Mouse (Mus musculus): ENCODE results near the gene Trappc1.
"Not testable (repeated sequence)": the region's sequence is repeated elsewhere in the genome, so short reads cannot be mapped to it uniquely, and the experiment has no call there.

Gene Trappc1

GRCm38 (mm10) chr11:69323667-69324111 lies at the start of gene Trappc1, which contains the start of gene Cntrob:
Trappc1 (plus strand) TSS chr11:69323980.
Cntrob (minus strand) TSS chr11:69323775.
- DNase-seq (ENCODE audit: low spot score), result peak; percentile 100

GRCm38 (mm10) chr11:69275650-69276049 lies 48.1 kb upstream of the Trappc1 start:
- peak; percentile 38 for DNase-seq (ENCODE audit: low spot score)

- DNase-seq (ENCODE audit: low spot score), result no peak
Observed at GRCm38 (mm10) chr11:69276081-69276480, 47.7 kb upstream of the Trappc1 start.

DNA sequence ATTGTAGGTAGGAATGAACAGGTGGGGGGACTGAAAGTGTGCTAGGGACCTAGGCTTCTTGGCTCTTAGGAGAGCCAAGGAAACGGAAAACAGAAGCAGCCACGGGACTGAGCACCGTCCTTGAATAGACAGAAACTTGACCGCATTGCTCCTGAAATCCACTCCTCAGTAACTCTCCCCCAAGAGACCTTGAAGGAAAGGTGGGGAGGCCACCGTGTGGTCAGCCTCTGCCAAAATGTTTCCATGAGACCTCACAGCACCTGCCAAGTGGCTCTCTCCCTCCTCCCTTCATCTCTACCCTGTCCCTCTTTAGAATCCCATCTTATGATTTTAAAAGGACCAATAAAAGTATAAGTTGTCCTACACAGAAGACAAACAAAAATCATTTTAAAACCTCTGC lies 46.5 kb upstream of the Trappc1 start:
- no peak for DNase-seq (ENCODE audit: low spot score)

DNA sequence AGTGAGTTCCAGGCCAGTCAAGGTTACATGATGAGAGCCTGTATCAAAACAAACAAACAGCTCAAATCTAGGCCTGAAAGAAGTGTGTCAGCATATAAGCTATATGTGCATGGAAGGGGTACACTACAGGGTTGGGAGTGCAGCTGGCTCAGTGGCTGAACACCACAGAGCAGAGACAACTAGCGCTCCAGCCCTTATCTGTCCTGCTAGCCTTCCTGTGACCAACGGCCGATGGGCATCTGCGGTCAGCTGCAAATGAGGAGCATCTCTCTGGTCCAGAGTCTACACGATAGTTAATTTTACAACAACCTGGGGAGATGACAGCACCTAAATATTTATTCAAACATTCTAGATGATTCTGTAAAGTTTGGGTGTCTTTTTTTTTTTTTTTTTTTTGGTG lies 32.7 kb upstream of the Trappc1 start:
- no peak for DNase-seq (ENCODE audit: low spot score)

GRCm38 (mm10) chr11:69295286-69295685 lies 28.5 kb upstream of the Trappc1 start:
- no peak for DNase-seq (ENCODE audit: low spot score)

DNA sequence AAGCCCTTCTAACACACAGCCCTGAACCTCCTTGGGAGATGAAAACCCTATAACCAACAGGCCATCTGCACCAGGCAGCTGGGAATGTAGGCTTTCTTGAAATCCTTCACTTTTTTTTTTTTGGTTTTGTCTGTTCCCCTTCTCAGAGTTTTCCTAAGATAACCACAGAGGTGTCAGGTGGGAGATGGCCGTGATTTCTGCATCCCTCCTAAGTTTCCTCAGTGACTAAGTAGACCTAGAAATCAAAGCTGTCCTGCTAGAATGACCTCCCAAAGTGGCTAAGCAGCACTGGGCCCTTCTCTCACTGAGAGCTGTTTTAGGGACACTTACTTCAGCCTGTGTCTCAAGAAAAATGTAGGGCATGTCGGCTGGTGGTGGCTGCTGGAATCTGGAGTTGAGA lies 26.0 kb upstream of the Trappc1 start:
- DNase-seq (ENCODE audit: low spot score), result no peak

DNA sequence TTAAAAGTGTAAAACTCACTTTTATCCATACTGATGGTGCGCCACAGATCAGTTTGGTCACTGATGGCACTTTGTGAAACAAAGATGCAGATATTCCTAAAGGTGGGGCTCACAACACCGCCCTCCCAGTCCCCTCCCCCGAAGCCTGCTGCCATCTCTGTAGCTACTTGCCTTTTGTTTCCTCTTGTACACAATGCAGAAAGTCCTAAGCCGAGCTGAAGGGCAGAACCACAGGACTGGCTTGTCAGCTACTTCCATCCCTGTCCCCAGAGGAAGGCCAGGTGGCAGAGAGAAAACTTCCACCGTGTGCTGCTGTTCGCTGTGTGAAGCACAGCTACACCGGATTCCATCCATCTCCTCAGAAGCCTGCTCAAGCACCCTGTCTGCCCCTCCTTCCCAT lies 25.5 kb upstream of the Trappc1 start:
- no peak for DNase-seq (ENCODE audit: low spot score)

DNA sequence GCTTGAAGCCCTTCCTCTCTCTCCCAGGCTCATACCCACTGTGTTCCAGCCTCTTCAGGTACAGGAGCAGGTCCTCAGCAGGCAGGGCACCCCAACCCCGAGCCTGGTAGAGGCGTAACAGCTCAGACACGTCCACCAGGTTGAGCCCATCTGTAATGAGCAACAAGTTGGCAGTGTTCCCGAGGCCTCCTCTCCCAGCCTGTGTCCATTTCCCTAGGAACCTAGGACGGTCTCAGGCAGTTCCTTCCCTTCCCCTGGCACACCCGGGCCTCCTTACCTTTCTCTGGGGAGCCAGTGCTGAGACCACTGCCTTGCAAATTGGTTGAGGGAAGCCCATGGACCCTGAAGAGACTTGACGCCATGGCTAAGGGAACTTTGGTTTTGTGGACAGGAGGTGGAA lies 21.0 kb upstream of the Trappc1 start:
- no peak for DNase-seq (ENCODE audit: low spot score)

GRCm38 (mm10) chr11:69305291-69305690 lies 18.5 kb upstream of the Trappc1 start:
- DNase-seq (ENCODE audit: low spot score), result no peak

DNA sequence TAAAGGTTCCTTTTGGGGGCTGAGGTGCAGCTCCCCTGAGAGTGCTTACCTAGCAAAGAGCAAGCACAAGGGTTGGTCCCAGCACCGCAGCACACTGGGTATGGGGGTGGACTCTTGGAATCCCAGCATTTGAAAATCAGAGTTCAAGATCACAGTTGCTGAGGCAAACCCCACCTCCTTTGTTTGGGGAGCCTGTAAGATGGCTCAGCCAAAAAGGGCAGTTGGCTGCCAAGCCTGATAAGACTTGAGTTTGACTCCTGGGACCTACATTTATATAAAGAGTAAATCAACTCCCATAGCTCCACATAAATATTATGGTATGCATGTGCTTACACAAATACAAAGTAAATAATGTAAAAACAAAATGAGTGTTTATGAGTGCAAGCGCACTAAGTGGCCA lies 17.7 kb upstream of the Trappc1 start:
- DNase-seq (ENCODE audit: low spot score), result no peak

- no peak for DNase-seq (ENCODE audit: low spot score)
Observed at GRCm38 (mm10) chr11:69311266-69311665, 12.5 kb upstream of the Trappc1 start.

DNA sequence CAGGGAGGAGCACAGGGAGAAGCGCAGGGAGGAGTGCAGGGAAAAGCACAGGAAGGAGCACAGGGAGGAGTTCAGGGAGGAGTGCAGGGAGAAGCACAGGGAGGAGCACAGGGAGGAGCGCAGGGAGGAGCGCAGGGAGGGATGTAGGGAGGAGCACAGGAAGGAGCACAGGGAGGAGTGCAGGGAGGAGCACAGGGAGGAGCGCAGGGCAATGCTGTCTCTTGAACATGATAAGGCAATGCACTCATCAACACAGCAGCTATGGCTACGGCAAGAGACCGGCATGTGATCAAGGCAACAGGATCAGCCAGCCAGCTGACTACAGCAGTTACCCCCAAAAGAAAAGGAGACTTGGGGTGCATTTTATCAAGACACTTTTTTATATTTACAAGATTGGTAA lies 7.4 kb upstream of the Trappc1 start:
- DNase-seq (ENCODE audit: low spot score), result no peak

DNA sequence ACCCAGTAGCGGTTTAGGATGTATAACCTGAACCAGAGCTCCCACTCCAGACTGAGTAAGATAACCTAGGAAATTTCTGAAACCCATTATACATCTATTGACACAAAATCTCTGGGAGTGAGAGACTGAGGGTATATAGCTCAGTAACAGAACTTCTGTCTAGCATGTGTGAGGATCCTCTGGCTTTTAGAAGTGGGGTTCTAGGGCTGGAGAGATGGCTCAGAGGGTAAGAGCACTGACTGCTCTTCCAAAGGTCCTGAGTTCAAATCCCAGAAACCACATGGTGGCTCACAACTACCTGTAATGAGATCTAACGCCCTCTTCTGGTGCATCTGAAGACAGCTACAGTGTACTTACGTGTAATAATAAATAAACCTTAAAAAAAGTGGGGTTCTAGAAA lies 5.8 kb upstream of the Trappc1 start:
- not testable (repeated sequence) for DNase-seq (ENCODE audit: low spot score)

DNA sequence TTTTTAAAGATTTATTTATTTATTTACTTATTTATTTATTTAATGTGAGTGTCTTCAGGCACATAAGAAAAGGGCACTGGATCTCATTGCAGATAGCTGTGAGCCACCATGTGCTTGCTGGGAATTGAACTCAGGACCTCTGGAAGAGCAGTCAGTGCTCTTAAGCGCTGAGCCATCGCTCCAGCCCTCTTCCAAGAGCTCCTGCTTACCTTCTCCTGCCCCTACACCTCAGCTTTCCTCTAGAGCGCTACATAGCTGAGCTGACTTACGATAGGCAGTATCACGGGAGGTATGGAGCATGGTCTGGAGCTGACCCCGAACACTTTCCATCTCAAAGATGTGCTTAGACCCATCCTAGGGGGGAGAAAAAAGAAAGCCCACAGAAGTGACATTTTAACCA lies 2.2 kb upstream of the Trappc1 start:
- no peak for DNase-seq (ENCODE audit: low spot score)

DNA sequence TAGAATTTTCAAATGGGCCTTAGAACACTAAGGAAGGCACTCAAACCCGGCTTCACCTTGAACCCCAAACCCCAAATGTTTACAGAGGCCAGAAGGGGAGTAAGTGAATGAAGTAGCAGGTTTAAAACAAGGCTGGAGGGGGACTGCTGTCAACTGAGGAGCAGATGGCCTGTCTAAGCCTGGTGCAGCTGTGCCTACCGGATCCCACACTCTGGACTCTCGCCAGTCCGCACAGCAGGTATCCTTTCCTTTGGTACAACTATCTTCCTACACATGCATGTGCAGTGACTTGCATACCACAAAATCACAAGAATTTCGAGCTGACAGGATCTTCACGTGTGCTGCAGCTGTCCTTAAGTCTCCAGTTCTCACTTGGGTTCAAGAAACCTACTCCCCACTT lies 1.8 kb upstream of the Trappc1 start:
- DNase-seq (ENCODE audit: low spot score), result no peak

- DNase-seq (ENCODE audit: low spot score), result no peak
Observed at GRCm38 (mm10) chr11:69322693-69323471, 898 bp upstream of the Trappc1 start.

- DNase-seq (ENCODE audit: low spot score), result no peak
Observed at GRCm38 (mm10) chr11:69324749-69325148, 969 bp downstream of the Trappc1 start.

DNA sequence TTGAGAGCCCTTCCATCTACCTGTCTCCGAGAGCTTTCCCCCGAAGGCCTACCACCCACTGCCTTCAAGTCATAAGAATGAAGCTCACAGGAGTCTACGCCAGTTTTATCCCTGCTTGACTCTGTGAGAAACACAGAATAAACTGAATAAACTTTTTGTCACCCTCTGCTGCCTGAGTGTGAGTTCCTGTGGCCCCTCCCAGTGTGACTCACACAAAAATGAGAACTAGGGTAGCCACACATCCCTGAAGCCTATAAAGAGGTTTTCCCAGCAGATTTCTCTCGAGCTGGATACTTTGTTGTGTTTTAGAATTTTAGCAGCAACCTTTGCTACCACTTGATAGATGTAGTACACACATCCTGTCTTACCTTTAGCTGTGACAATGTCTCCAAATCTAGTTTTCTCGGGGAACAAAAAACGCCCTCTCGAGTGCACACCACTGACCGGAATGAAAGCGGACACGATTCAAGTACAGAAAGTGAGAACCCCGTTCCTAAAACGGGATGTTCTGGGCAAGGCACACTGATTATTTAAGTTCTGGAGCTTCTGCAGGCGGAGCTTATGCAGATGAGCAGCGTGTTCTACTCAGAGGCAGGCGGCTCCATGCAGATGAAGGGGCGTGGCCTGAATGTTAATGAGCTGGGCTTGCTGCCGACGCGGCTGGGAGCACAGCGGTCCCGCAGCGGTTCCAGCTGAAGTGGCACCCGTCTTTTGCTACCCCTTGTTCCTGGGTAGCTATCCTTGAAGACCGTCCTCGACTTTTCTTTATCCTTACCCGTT lies 2.0 kb downstream of the Trappc1 start, which contains the start of gene Kcnab3:
Gene Kcnab3, plus strand, starts transcription at position 631 of the 780 bp plus-strand sequence.
- peak; percentile 87 for DNase-seq (ENCODE audit: low spot score)

DNA sequence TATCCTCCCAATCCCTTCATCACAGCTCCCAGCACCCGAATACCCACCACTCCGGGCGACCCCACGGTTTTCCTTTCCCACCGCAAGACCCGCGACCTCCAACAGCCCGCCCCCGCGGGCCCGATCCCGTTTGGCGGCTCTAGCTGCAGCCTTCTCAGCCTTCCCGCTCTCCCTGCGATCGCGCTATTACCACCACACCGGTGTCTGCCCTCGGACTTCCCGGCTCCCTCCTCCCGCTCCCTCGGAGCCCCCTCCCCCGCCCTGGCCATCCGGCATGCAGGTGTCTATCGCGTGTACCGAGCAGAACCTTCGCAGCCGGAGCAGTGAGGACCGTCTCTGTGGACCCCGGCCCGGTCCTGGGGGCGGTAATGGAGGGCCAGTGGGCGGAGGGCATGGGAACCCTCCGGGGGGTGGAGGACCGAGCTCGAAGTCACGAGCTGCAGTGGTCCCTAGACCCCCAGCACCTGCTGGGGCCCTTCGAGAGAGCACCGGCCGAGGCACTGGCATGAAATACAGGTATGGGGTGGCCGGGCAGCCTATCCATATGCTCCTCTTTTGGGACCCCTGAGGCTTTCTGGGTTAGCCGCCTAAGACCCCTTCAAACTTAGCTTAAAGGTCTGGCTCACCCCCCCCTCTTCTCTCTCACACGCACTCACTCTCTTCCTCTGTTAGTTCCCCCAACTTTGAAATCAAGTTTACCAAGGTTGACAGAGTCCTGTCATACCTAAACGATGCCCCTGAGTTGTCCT lies 2.8 kb downstream of the Trappc1 start:
- no peak for DNase-seq (ENCODE audit: low spot score)

DNA sequence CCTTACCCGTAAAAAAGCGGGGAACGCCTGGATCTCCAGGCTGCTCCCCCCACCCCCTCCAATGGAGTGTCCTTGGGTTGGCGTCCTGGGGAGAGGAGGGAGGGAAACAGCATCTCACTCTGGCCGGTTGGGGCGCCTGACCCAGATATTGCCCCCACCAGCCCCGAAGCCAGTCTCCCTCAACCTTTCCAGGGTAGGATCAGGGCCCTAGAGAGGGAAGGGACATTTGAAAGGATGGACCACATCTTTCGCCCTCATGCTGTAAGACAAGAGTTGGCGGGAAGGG lies 3.3 kb downstream of the Trappc1 start:
- no peak for DNase-seq (ENCODE audit: low spot score)

- DNase-seq (ENCODE audit: low spot score), result no peak
Observed at GRCm38 (mm10) chr11:69327648-69328047, 3.9 kb downstream of the Trappc1 start.

DNA sequence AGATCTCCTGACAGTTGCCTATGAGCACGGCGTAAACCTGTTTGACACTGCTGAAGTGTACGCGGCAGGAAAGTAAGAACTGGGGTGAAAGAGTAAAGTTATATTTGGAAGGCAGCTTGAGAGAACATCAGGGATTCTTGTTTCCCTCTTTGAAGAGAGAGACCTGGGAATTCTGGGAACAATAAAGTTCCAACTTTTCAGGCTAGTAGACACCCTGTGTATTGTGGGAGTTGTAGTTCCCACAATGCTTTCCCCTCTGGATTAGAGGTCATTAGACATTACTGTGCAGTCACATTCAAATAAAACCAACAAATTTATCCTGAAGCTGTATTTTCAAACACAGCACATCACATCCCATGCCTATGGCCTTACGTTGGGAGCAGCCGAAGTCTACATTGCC lies 4.7 kb downstream of the Trappc1 start:
- DNase-seq (ENCODE audit: low spot score), result no peak

Data from T-cell, adult 2 months (primary cell).